Mouse (Mus musculus) forebrain, embryonic 14.5 days (tissue): ENCODE results near the gene Nkap. TPM values are rescaled to one million over a fixed set of nuclear protein-coding genes. Genes with fewer than 3 reads are reported as not detected.
"Not testable (repeated sequence)": the region's sequence is repeated elsewhere in the genome, so short reads cannot be mapped to it uniquely, and the experiment has no call there.

Experiments
- ATAC-seq: fragments of 200-750 bp; cut with Nextera tagmentation; 2 replicates; pipeline ENCODE4 v1.8.0; 2017; ENCODE audit warnings: mild to moderate bottlenecking, moderate library complexity
- DNase-seq: peaks from one replicate; pipeline ENCODE4 v3.0.0-alpha.2; 2015; ENCODE audit warnings: low spot score
- H3K27ac ChIP-seq: fragments of 300-500 bp; sonication (generic); 2 replicates; pipeline ENCODE4 v1.5.1; 2014; ENCODE audit warnings: low read depth, mild to moderate bottlenecking, control low read depth, low read length, moderate library complexity
- H3K27me3 ChIP-seq: fragments of 300-500 bp; sonication (generic); replicated peaks from 2 replicates; pipeline ENCODE4 v1.6.1; 2014; ENCODE audit warnings: low read length, control low read depth, mixed read lengths; ENCODE audit not compliant: control insufficient read depth, insufficient read depth
- H3K36me3 ChIP-seq: fragments of 300-500 bp; sonication (generic); 2 replicates; pipeline ENCODE4 v1.6.1; 2014; ENCODE audit warnings: low read length, control low read depth; ENCODE audit not compliant: control insufficient read depth, insufficient read depth
- H3K4me1 ChIP-seq: fragments of 300-500 bp; sonication (generic); 2 replicates; pipeline ENCODE4 v1.6.1; 2014; ENCODE audit warnings: antibody characterized with exemption, low read length, control low read depth; ENCODE audit not compliant: control insufficient read depth, insufficient read depth
- H3K4me2 ChIP-seq: fragments of 300-500 bp; sonication (generic); 2 replicates; pipeline ENCODE4 v1.6.1; 2014; ENCODE audit warnings: mild to moderate bottlenecking, control low read depth, low read length
- H3K4me3 ChIP-seq: fragments of 300-500 bp; sonication (generic); 2 replicates; pipeline ENCODE4 v1.5.1; 2014; ENCODE audit warnings: low read depth, low read length, control low read depth
- H3K9ac ChIP-seq: fragments of 300-500 bp; sonication (generic); 2 replicates; pipeline ENCODE4 v1.6.1; 2014; ENCODE audit warnings: mild to moderate bottlenecking, low read length, control low read depth, moderate library complexity
- H3K9me3 ChIP-seq: fragments of 300-500 bp; sonication (generic); replicated peaks from 2 replicates; pipeline ENCODE4 v1.6.1; 2016; ENCODE audit warnings: low read length, control low read depth, mixed read lengths; ENCODE audit not compliant: control insufficient read depth
- WGBS: fragments of 180-500 bp; shearing (Covaris S2); extraction: QIAGEN DNeasy Blood & Tissue Kit; methylation state at CpG from one replicate; pipeline ENCODE4 v1.1.7; 2014; 5-methylcytosine and 5-hydroxymethylcytosine counted together
- polyA plus RNA-seq: library from polyadenylated mRNA; unstranded; fragments of >200 nt; fragmentation: Nextera tagmentation; extraction: Ambion mirVana; gene quantifications from 2 replicates; pipeline ENCODE4 v1.2.1, GENCODE M21; 2014

Gene Nkap
- polyA plus RNA-seq = 13.6 and 17.1 TPM in 2 replicates

DNA sequence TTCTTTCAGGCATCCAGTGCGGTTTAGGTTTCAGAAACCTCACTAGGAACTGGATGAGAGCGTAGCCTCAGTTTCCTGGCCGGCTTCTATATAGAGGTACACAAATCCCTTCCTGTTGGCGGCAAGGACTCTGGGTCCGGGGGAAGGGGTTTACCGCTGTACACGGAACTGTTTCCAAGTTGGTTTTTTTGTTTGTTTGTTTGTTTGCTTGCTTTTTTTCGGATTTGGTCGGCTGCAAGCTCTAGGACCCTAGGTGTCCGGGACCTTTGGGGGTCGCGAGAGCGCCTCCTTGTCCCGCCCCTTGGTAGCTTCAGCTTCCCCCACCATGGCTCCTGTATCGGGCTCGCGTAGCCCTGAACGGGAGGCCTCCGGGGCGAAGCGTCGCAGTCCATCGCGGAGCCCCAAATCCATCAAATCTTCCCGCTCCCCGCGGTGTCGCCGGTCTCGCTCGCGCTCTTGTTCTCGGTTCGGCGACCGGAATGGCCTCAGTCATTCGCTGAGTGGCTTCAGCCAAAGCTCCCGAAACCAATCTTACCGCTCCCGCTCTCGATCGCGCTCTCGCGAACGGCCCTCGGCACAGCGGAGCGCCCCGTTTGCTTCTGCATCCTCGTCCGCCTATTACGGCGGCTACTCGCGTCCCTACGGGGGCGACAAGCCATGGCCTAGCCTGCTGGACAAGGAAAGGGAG, at the start of gene Nkap:
Nkap (plus strand) TSS at position 125 of the 688 bp plus-strand sequence.
- H3K4me3 ChIP-seq = peak within 1 kb of the TSS; percentile 57
- H3K4me2 ChIP-seq = peak within 1 kb of the TSS; percentile 58
- H3K36me3 ChIP-seq = no peaks in the 10 kb centered on the region; the same call in 1 of the 2 replicates
- peak within 1 kb of the TSS; percentile 71 for H3K9ac ChIP-seq
- H3K4me1 ChIP-seq = no peaks in the 10 kb centered on the region; the same call in 1 of the 2 replicates
- peak; percentile 93 for ATAC-seq
- peak; percentile 86 for DNase-seq
- no peaks in the 10 kb centered on the region for H3K27me3 ChIP-seq
- WGBS = 24% methylated on average over 56 of the region's 58 CpGs
- peak within 1 kb of the TSS; percentile 60; the same call in 1 of the 2 replicates for H3K27ac ChIP-seq
- no peaks in the 10 kb centered on the region for H3K9me3 ChIP-seq

DNA sequence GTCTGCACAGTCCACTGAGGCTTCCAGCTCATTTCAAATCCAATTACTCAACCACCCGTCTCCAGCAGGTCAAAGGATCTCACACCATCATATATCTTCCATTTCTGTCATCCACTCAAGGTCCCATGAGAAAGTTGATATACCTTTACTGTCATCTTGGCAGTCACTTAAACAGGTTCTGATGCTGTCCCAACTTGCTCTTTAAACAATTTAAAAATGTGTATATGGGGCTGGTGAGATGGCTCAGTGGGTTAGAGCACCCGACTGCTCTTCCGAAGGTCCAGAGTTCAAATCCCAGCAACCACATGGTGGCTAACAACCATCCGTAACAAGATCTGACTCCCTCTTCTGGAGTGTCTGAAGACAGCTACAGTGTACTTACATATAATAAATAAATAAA, 46.2 kb upstream of the Nkap start:
- peaks cover 15% of the 10 kb centered on the region for H3K36me3 ChIP-seq
- not testable (repeated sequence) for H3K9me3 ChIP-seq, ATAC-seq, H3K4me1 ChIP-seq, DNase-seq, H3K9ac ChIP-seq, H3K4me2 ChIP-seq, H3K27me3 ChIP-seq, H3K27ac ChIP-seq, H3K4me3 ChIP-seq
- 68% methylated on average over 3 of the region's 4 CpGs for WGBS

DNA sequence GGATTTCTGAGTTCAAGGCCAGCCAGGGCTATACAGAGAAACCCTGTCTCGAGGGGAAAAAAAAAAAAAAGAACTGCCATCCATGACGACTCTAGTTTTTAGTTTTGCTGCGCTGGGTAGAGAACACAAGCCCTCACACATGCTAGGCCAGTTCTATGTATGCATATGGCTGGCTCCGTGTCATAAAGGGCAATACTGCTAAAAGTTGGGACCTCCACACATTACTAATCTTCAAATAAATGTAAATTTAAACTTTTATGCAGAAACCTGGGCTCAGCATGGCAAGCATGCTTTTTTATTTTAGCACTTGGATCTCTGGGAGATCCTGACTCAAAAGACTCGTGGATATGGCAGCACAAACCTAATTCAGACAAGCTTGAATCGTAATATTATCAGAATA, 45.4 kb upstream of the Nkap start:
- H3K36me3 ChIP-seq = peaks cover 15% of the 10 kb centered on the region
- H3K9me3 ChIP-seq = no peaks in the 10 kb centered on the region
- H3K27me3 ChIP-seq = no peaks in the 10 kb centered on the region
- H3K27ac ChIP-seq = no peak overlapping the region
- H3K4me1 ChIP-seq = no peaks in the 10 kb centered on the region
- ATAC-seq = no peak
- no peak overlapping the region for H3K9ac ChIP-seq
- no peak overlapping the region for H3K4me2 ChIP-seq
- H3K4me3 ChIP-seq = no peak overlapping the region
- no peak for DNase-seq
- WGBS = 63% methylated on average over 6 of the region's 6 CpGs

DNA sequence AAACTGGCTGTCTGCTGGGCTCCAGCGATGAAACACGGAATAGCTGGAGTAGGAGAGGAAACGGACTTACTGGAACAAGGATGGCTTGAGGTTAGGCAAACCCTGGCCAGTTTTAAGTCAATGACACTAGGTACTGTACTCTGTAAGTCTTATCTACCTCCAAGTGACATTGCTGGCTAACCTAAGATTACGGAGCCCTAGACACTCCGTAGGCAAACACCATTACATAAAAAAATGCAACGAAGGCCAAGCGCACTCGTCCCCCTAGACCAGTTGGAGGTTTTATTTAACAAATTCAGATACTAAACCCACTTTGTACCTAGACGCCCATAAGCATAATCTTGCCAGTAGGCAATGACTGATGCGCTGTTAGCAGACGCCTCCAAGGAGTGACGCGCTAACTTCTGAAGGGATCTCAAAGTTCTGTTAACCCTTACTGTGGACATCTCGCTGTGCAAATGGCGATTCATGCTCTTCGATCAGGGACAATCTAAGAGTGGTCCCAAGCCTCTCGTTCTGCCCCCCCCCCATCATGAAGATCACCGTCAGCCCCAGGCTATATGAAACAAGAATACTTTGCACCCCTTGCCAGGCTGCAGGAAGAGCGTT, 42.2 kb upstream of the Nkap start:
- Histone ChIP-seq H3K36me3 (peaks cover 15% of the 10 kb centered on the region), H3K27me3 (no peaks in the 10 kb centered on the region), H3K4me3 (peak overlapping the region; percentile 51), H3K9me3 (no peaks in the 10 kb centered on the region), H3K4me1 (no peaks in the 10 kb centered on the region), H3K27ac (peak overlapping the region; percentile 79; the same call in 1 of the 2 replicates), H3K4me2 (peak overlapping the region; percentile 66), H3K9ac (peak overlapping the region; percentile 81)
- WGBS = 28% methylated on average over 19 of the region's 19 CpGs
- DNase-seq (peak; percentile 24), ATAC-seq (peak; percentile 25)

GRCm38 (mm10) chrX:37084927-37085660, 41.5 kb upstream of the Nkap start, which contains the start of gene Rpl39:
Rpl39 (minus strand) TSS chrX:37085402.
- peak; percentile 94 for DNase-seq

GRCm38 (mm10) chrX:37085665-37086064, 40.9 kb upstream of the Nkap start:
- H3K9me3 ChIP-seq = no peaks in the 10 kb centered on the region
- peaks cover 15% of the 10 kb centered on the region for H3K36me3 ChIP-seq
- peak overlapping the region; percentile 66 for H3K4me2 ChIP-seq
- WGBS = 39% methylated on average over 9 of the region's 9 CpGs
- peak; percentile 59; the same call in 1 of the 2 replicates for ATAC-seq
- peak overlapping the region; percentile 79; the same call in 1 of the 2 replicates for H3K27ac ChIP-seq
- no peaks in the 10 kb centered on the region for H3K27me3 ChIP-seq
- H3K4me1 ChIP-seq = no peaks in the 10 kb centered on the region
- DNase-seq = no peak
- H3K9ac ChIP-seq = no peak overlapping the region; the same call in 1 of the 2 replicates
- peak overlapping the region; percentile 51 for H3K4me3 ChIP-seq

More at GRCm38 (mm10) chrX:37084927-37085660, 41.5 kb upstream of the Nkap start, which contains the start of gene Rpl39:
- 21% methylated on average over 38 of the region's 38 CpGs for WGBS
- peak; percentile 95 for ATAC-seq
- Histone ChIP-seq H3K9ac (peak within 1 kb of the TSS; percentile 81), H3K36me3 (peaks cover 15% of the 10 kb centered on the region), H3K4me2 (peak within 1 kb of the TSS; percentile 66), H3K9me3 (no peaks in the 10 kb centered on the region), H3K27ac (peak within 1 kb of the TSS; percentile 79; the same call in 1 of the 2 replicates), H3K4me3 (peak within 1 kb of the TSS; percentile 51), H3K27me3 (no peaks in the 10 kb centered on the region), H3K4me1 (no peaks in the 10 kb centered on the region)

DNA sequence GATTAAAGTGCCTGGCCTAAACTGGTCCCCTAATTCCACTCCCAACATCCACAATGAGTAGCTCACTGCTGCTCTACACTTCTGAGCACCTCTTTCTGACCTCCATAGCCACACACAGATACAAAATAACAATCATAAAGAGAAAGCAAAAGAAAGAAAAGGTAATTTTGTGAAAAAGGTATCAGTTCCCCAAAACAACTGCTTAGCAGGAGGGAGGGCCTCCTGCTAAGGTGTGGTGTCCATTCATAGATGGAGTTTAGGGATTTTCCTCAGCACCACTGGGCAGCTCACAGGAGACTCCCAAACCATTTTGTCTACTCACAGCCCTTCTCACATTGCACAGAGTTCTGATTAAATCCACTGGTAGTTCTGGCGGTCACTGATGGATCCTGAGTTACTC, 37.8 kb upstream of the Nkap start:
- ATAC-seq = no peak
- 83% methylated on average over 1 of the region's 1 CpGs for WGBS
- Histone ChIP-seq H3K9ac (no peak overlapping the region), H3K4me3 (no peak overlapping the region), H3K27ac (no peak overlapping the region), H3K4me2 (no peak overlapping the region), H3K36me3 (peaks cover 3% of the 10 kb centered on the region; the same call in 1 of the 2 replicates), H3K9me3 (no peaks in the 10 kb centered on the region), H3K4me1 (no peaks in the 10 kb centered on the region), H3K27me3 (no peaks in the 10 kb centered on the region)
- DNase-seq = no peak

DNA sequence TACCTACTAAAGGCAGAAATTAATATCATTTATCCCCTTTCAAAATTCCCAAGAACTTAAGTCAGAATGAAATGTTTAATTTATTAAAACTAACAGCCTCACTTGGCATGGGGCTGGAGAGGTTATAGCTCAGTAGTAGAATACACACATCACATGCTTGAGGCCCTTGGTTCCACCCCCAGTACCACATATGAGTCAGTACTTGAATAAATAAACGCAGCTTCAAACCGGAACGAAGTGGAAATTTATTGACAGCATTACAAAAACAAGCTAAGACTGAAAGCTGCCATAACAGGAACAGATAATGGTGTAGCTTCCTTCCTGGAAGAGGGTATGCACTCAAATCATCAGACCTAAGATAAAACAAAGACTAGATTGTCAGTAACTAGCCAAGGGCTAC, 35.1 kb upstream of the Nkap start:
- Histone ChIP-seq H3K9ac (no peak overlapping the region), H3K9me3 (no peaks in the 10 kb centered on the region), H3K4me1 (no peaks in the 10 kb centered on the region), H3K36me3 (peaks cover 14% of the 10 kb centered on the region; the same call in 1 of the 2 replicates), H3K27ac (no peak overlapping the region), H3K4me2 (no peak overlapping the region), H3K4me3 (no peak overlapping the region), H3K27me3 (no peaks in the 10 kb centered on the region)
- 90% methylated on average over 3 of the region's 3 CpGs for WGBS
- no peak for DNase-seq
- no peak for ATAC-seq
